Mouse (Mus musculus): ENCODE results near the gene Ppie. TPM values are rescaled to one million over a fixed set of nuclear protein-coding genes. Genes with fewer than 3 reads are reported as not detected.
"Not testable (repeated sequence)": the region's sequence is repeated elsewhere in the genome, so short reads cannot be mapped to it uniquely, and the experiment has no call there.

The Ppie gene
- polyA plus RNA-seq, 1 experiment from 2014 or later, result 57.2 TPM

- no peaks in the 10 kb centered on the region for H3K36me3 ChIP-seq
- 26% methylated on average over 4 of the region's 4 CpGs for WGBS
- no peak overlapping the region for H3K9ac ChIP-seq
- H3K4me2 ChIP-seq, result no peak overlapping the region
- no peak overlapping the region for H3K4me3 ChIP-seq
- no peaks in the 10 kb centered on the region for H3K9me3 ChIP-seq
- H3K27ac ChIP-seq (replicated peaks), result no peak overlapping the region
- H3K4me1 ChIP-seq (replicated peaks), result no peaks in the 10 kb centered on the region
- H3K27me3 ChIP-seq, result no peaks in the 10 kb centered on the region
- peak; percentile 48; the same call in 1 of the 2 replicates for ATAC-seq (ENCODE audit: low FRiP score, low read depth)
These were observed 15.3 kb upstream of the Ppie start for GRCm38 (mm10) chr4:123155004-123155403.

DNA sequence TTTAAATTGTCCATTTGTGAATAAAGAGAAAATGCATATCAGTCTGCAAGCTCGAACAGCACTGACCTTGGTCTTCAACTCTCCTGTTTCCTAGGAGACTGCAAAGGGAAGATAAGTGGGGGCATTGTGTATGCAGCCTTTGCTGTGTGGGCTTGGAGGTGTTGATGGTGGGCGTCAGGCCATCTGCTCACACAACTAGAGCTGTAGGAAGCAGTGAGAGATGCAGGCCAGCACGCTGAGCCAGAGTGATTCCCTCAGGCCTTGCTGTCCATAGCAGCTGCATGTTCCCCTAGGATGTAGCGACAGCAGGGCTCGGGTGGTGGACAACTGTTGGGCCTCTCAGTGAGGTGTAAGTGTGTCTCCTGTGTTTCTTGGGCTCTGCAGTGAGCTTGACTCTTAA, 13.2 kb upstream of the Ppie start:
- Histone ChIP-seq H3K4me3 (no peak overlapping the region), H3K9me3 (no peaks in the 10 kb centered on the region), H3K4me2 (no peak overlapping the region), H3K27me3 (no peaks in the 10 kb centered on the region; the same call in 1 of the 2 replicates), H3K27ac (replicated peaks) (no peak overlapping the region), H3K4me1 (replicated peaks) (no peaks in the 10 kb centered on the region), H3K36me3 (no peaks in the 10 kb centered on the region), H3K9ac (no peak overlapping the region)
- ATAC-seq (ENCODE audit: low FRiP score, low read depth), result no peak
- 40% methylated on average over 5 of the region's 5 CpGs for WGBS

DNA sequence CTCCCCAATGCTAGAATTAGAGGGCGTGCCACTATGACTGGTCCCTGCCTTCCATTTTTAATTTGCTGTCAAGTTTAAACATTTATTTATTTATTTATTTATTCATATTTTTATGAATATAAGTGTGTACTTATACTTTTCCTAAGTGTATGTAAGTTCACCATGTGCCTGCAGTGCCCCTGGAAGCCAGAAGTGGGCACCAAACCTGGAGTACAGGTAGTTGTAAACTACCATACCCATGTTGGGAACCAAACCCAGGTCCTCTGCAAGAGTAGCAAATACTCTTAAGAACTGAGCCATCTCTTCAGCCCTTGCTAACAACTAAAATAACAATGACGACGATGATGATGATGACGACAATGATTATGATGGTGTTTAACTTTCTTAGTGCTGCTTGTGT, 12.3 kb upstream of the Ppie start:
- Histone ChIP-seq H3K4me1 (replicated peaks) (no peaks in the 10 kb centered on the region), H3K9ac (no peak overlapping the region), H3K36me3 (no peaks in the 10 kb centered on the region), H3K9me3 (no peaks in the 10 kb centered on the region), H3K27ac (replicated peaks) (no peak overlapping the region), H3K27me3 (no peaks in the 10 kb centered on the region; the same call in 1 of the 2 replicates), H3K4me3 (no peak overlapping the region), H3K4me2 (no peak overlapping the region)
- 73% methylated on average over 4 of the region's 4 CpGs for WGBS
- ATAC-seq (ENCODE audit: low FRiP score, low read depth), result no peak

DNA sequence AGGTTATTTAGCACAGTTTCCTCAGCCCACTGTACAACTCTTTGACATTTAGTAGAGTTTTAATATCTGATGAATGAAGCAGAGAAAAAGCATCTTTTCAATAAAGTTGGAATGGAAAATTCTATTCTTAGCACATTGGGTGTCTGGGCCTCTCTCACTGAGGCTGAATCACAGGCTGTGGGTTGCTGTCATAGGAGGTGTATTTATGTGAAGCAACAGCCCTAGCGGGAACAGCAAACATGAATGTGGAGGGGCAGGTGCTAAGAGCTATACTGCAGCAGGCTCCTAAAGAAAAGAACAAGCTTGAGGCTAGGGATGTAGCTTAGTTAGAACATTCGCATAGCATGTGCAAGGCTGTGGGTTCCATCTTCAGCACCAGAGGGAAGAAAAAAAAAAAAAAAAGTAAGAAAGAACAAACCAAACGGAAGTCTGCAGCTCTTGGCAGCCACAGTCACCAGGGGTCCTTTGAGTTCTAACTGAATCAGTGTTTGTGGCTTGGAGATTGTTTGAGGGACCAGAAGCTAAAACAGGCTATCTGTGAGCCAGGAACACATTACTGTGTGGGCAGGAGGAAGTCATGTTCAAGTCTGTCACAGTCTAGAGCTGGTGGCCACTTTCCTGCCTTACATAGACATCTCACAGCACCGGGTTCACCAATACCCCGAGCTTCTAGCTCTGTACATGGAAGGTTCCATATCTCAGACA, 7.8 kb upstream of the Ppie start:
- Histone ChIP-seq H3K9me3 (no peaks in the 10 kb centered on the region), H3K36me3 (no peaks in the 10 kb centered on the region), H3K4me2 (no peak overlapping the region), H3K9ac (no peak overlapping the region), H3K27ac (replicated peaks) (no peak overlapping the region), H3K4me1 (replicated peaks) (no peaks in the 10 kb centered on the region), H3K27me3 (no peaks in the 10 kb centered on the region; the same call in 1 of the 2 replicates), H3K4me3 (no peak overlapping the region)
- ATAC-seq (ENCODE audit: low FRiP score, low read depth), result no peak
- WGBS, result 83% methylated on average over 5 of the region's 5 CpGs

- H3K9me3 ChIP-seq, result no peaks in the 10 kb centered on the region
- no peak overlapping the region for H3K27ac ChIP-seq (replicated peaks)
- peaks cover 22% of the 10 kb centered on the region for H3K4me1 ChIP-seq (replicated peaks)
- ATAC-seq (ENCODE audit: low FRiP score, low read depth), result no peak
- H3K9ac ChIP-seq, result no peak overlapping the region
- no peak overlapping the region for H3K4me2 ChIP-seq
- H3K4me3 ChIP-seq, result no peak overlapping the region
- H3K27me3 ChIP-seq, result no peaks in the 10 kb centered on the region
- H3K36me3 ChIP-seq, result peaks cover 34% of the 10 kb centered on the region
- 87% methylated on average over 3 of the region's 3 CpGs for whole genome bisulfite sequencing
These were observed 2.2 kb downstream of the Ppie start for GRCm38 (mm10) chr4:123137551-123137950.

GRCm38 (mm10) chr4:123127051-123127450, 12.7 kb downstream of the Ppie start:
- no peak overlapping the region for H3K4me3 ChIP-seq
- no peaks in the 10 kb centered on the region for H3K27me3 ChIP-seq
- H3K9me3 ChIP-seq, result no peaks in the 10 kb centered on the region
- H3K27ac ChIP-seq (replicated peaks), result no peak overlapping the region
- no peak overlapping the region for H3K4me2 ChIP-seq
- WGBS, result 87% methylated on average over 4 of the region's 4 CpGs
- H3K9ac ChIP-seq, result no peak overlapping the region
- peaks cover 56% of the 10 kb centered on the region for H3K36me3 ChIP-seq
- ATAC-seq (ENCODE audit: low FRiP score, low read depth), result no peak
- H3K4me1 ChIP-seq (replicated peaks), result no peaks in the 10 kb centered on the region

- H3K27me3 ChIP-seq, result no peaks in the 10 kb centered on the region
- no peaks in the 10 kb centered on the region for H3K9me3 ChIP-seq
- no peak overlapping the region for H3K4me3 ChIP-seq
- WGBS, result 93% methylated on average over 7 of the region's 7 CpGs
- H3K36me3 ChIP-seq, result peaks cover 52% of the 10 kb centered on the region
- no peak overlapping the region for H3K9ac ChIP-seq
- no peak for ATAC-seq (ENCODE audit: low FRiP score, low read depth)
- no peak overlapping the region for H3K4me2 ChIP-seq
- H3K27ac ChIP-seq (replicated peaks), result no peak overlapping the region
- no peaks in the 10 kb centered on the region for H3K4me1 ChIP-seq (replicated peaks)
These were observed 13.1 kb downstream of the Ppie start for GRCm38 (mm10) chr4:123126626-123127025.

- no peak overlapping the region for H3K9ac ChIP-seq
- ATAC-seq (ENCODE audit: low FRiP score, low read depth), result no peak
- H3K36me3 ChIP-seq, result peaks cover 7% of the 10 kb centered on the region
- no peak overlapping the region for H3K4me3 ChIP-seq
- H3K9me3 ChIP-seq, result no peaks in the 10 kb centered on the region
- WGBS, result 84% methylated on average over 2 of the region's 2 CpGs
- H3K27me3 ChIP-seq, result no peaks in the 10 kb centered on the region
- no peak overlapping the region for H3K27ac ChIP-seq (replicated peaks)
- no peaks in the 10 kb centered on the region; the same call in 1 of the 2 replicates for H3K4me1 ChIP-seq (replicated peaks)
- no peak overlapping the region for H3K4me2 ChIP-seq
These were observed 18.5 kb downstream of the Ppie start for GRCm38 (mm10) chr4:123121286-123121685.

DNA sequence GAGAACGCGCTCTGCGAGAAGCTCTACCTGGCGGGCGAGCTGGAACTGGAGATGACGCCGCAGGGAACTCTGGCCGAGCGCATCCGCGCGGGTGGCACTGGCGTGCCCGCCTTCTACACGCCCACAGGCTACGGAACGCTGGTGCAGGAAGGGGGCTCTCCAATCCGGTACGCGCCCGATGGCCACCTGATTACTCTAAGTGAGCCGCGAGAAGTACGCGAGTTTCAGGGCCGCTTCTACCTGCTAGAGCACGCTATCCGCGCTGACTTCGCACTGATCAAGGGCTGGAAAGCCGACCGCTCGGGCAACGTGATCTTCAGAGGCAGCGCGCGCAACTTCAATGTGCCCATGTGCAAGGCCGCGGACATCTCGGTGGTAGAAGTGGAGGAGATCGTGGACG, 23.1 kb downstream of the Ppie start:
- H3K27me3 ChIP-seq; H3K9me3 ChIP-seq; H3K9ac ChIP-seq; H3K4me1 ChIP-seq (replicated peaks); H3K36me3 ChIP-seq; H3K27ac ChIP-seq (replicated peaks): not testable (repeated sequence)
- Histone ChIP-seq H3K4me3 (peak overlapping the region; percentile 42), H3K4me2 (peak overlapping the region; percentile 69)
- WGBS, result 25% methylated on average over 30 of the region's 42 CpGs
- ATAC-seq (ENCODE audit: low FRiP score, low read depth), result peak; percentile 83

GRCm38 (mm10) chr4:123116011-123116410, 23.7 kb downstream of the Ppie start, which contains the start of gene Oxct2b:
Oxct2b (plus strand) TSS chr4:123116266.
- peak; percentile 51 for ATAC-seq (ENCODE audit: low FRiP score, low read depth)
- H3K27ac ChIP-seq (replicated peaks), result no peak within 1 kb of the TSS
- no peaks in the 10 kb centered on the region for H3K36me3 ChIP-seq
- H3K9ac ChIP-seq, result peak within 1 kb of the TSS; percentile 49
- H3K4me1 ChIP-seq (replicated peaks), result peaks cover 6% of the 10 kb centered on the region; the same call in 1 of the 2 replicates
- H3K4me2 ChIP-seq, result peak within 1 kb of the TSS; percentile 69
- no peaks in the 10 kb centered on the region for H3K9me3 ChIP-seq
- peak within 1 kb of the TSS; percentile 42 for H3K4me3 ChIP-seq
- H3K27me3 ChIP-seq, result no peaks in the 10 kb centered on the region
- WGBS, result 14% methylated on average over 22 of the region's 22 CpGs

- H3K9ac ChIP-seq; ATAC-seq (ENCODE audit: low FRiP score, low read depth); H3K4me1 ChIP-seq (replicated peaks); H3K27me3 ChIP-seq; H3K4me3 ChIP-seq; H3K36me3 ChIP-seq; H3K27ac ChIP-seq (replicated peaks); H3K9me3 ChIP-seq; H3K4me2 ChIP-seq: not testable (repeated sequence)
- 78% methylated on average over 4 of the region's 4 CpGs for WGBS
These were observed 25.1 kb downstream of the Ppie start for GRCm38 (mm10) chr4:123114651-123115050.

DNA sequence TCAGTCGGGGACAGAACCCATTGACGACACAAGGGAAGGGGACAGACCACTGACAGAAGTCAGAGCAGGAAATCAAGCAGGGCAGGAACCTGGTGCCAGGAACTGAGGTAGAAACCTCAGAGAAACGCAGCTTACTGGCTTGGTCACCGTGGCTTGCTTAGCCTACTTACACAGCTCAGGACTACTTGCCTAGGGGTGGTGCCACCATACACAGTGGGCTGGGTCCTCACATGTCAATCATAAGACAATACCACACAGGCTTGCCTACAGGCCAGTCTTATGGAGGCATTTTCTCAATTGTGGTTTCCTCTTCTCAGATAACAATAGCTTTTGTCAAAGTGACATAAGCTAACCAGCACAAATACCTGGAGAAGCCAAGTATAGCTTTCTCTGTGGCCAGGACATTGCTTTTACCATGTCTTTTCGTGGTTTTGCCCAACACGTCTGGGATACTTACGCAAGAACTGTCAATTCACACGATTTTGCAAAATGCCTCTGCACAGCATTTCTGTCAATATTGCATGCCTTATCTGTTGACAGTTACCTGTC, 27.5 kb downstream of the Ppie start:
- peaks cover 6% of the 10 kb centered on the region; the same call in 1 of the 2 replicates for H3K4me1 ChIP-seq (replicated peaks)
- no peak overlapping the region for H3K27ac ChIP-seq (replicated peaks)
- no peak overlapping the region for H3K4me3 ChIP-seq
- H3K4me2 ChIP-seq, result no peak overlapping the region
- no peak for ATAC-seq (ENCODE audit: low FRiP score, low read depth)
- no peaks in the 10 kb centered on the region for H3K36me3 ChIP-seq
- 78% methylated on average over 8 of the region's 8 CpGs for WGBS
- no peaks in the 10 kb centered on the region for H3K27me3 ChIP-seq
- no peaks in the 10 kb centered on the region for H3K9me3 ChIP-seq
- H3K9ac ChIP-seq, result no peak overlapping the region
